Mouse (Mus musculus) spleen, postnatal 14 days (tissue): ENCODE data around the gene Scfd2.

Experiments used
- DNase-seq, 2 experiments: peaks; one replicate each; pipeline ENCODE4 v3.0.0; 2021 to 2022; ENCODE audit warnings: low spot score in 2 of 2

The Scfd2 gene

DNA sequence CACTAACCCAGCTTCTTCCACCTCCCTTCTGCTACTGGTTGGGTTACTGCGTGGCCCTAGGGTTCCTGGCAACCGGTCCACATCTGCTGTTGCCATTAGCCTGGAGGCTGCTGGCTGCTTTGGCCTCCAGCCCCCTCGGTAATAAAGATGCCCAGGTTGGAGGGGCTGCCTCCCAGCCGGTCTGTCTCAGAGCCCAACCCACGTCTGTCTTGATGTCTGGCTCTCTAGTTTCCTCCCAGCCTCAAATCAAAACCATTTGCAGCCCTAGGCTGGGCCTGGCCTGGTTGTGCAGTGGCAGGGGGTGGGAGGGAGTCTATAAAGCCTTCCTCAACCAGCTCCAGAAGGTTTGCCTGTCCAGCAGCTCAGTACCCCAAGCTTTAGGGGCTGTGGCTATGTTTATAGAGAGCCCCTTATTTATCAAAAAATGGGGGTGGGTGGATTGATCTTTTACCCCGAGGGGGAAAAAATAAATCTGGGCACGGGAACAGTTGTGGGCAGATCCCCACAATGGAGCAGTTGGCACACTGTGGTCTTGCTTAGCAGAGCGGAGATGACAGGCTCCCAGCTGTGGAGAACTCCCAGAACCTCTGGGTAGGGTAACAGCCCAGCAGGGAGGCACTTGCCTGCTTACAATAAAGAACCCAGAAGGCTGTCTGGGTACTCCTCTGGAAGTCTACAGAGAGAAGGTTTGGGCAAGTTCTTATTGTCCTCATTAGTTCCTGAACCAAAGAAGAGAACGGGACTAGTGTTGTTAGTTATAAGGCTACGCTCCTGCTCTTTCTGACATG, 329.8 kb downstream of the Scfd2 start:
- no peak for DNase-seq

GRCm38 (mm10) chr5:74200481-74200880, 331.1 kb downstream of the Scfd2 start:
- no peak for DNase-seq

GRCm38 (mm10) chr5:74199793-74200192, 331.8 kb downstream of the Scfd2 start:
- no peak for DNase-seq

DNA sequence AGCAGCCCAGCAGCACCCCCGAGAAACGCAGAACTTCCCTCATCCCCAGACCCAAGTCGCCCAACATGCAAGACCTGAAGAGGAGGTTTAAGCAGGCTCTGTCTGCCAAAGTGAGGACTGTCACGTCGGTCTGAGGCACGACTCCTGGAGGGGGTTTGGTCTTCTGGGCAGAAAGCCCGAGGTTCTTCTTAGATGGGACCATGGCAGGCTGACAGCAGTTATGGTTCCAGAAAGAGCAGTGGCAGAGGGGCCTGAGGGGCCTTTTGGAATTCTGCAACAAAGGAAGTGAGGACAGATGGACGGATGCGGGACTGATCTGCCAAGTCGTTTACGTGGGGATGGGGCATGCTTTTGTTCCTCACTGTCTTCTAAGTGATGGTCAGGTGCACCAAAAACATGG, 333.1 kb downstream of the Scfd2 start:
- DNase-seq, result no peak

DNA sequence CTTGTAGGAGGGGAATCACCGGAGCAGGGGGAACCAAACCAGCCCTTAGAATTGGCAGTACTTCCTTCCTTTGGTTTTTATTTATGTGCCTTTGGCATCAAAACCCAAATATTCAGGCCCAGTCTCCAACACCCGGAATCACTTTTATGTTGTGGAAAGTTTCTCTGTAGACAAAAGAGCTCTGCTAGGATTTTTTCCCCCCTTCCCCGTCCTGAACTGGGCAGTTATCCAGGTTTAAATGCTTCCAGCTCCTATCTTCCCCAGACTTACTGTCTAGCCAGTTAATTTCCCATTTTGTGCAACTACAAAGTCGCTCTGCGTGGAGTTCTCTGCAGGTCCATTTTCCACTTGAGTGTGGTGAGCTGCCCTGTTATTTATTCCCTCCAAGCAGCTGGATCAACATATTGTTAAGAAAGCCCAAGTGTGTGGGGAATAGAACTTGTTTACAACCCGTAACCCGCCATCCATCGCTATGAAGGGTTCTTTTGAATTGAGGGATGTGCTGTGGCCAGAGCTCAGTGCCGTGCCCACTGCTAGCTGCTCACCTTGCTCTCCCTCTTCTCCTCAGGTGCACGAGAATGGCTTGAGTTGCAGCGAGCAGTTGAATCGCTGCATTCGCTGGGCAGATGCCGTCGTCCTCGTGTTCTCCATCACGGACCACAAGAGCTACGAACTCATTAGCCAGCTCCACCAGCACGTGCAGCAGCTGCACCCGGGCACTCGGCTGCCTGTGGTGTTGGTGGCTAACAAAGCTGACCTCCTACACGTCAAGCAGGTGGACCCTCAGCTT, 333.8 kb downstream of the Scfd2 start:
- DNase-seq, result no peak

- DNase-seq, result no peak
These were observed 335.3 kb downstream of the Scfd2 start for GRCm38 (mm10) chr5:74196307-74196618.

- DNase-seq, result no peak
These were observed 335.8 kb downstream of the Scfd2 start for GRCm38 (mm10) chr5:74195614-74196306.

DNA sequence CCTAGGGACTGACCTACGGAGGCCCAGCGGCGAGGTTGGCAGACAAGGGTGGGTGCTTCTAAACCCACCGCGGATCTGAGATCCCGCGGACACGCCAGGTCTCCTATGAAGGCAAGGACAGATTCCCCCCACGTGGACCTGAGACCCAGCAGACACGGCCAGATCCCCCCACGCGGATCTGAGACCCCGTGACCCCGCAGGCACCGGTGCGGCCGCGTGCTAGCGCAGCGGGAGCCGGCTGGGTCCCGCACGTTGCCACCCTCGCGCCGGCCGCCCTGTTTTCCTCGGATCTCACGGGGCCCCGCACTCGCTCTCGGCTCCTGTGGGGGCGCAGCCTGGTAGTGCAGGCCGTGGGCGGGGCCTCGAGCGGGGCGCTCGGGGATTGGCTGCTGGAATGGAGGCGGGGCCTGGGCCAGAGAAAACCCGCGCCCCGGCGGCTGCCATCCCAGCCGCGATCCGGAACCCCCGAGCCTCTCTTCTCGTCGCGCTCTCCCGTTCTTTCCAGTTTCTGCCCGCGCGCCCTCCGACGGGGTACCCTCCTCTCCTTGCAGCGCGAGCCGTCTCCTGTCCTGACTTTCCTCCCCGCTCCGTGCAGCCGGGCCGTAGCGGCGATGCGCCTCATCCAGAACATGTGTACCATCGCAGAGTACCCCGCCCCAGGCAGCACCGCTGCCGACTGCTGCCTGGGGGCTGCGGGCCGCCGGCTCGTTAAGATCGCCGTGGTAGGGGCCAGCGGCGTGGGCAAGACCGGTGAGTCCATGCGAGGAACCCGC, 336.5 kb downstream of the Scfd2 start, which contains the start of gene Rasl11b:
Rasl11b (plus strand) TSS at position 446 of the 773 bp plus-strand sequence.
- DNase-seq, result peak; percentile 75 to 79

- DNase-seq, result no peak
These were observed 337.3 kb downstream of the Scfd2 start for GRCm38 (mm10) chr5:74194027-74194840.

- DNase-seq, result no peak
These were observed 337.9 kb downstream of the Scfd2 start for GRCm38 (mm10) chr5:74193626-74194025.

DNA sequence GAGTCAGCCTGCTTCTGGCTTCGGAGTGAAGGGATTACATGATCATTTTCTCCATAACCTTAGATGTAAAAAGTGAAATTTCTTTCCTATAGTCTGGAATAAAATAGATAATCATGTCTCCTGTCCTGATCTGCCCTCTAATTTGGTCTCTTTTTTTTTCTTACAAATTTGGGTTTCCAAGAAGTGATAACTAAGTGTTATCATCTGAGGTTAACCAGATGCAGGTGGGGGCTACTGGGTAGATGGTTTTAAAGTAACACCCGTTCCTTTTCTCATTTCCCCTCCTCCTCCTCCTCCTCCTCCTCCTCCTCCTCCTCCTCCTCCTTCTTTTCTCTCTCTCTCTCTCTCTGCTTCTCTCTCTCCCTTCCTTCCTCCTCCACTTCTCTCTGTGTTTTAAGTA, 338.6 kb downstream of the Scfd2 start:
- no peak for DNase-seq

GRCm38 (mm10) chr5:74190911-74191310, 340.6 kb downstream of the Scfd2 start:
- DNase-seq, result no peak

DNA sequence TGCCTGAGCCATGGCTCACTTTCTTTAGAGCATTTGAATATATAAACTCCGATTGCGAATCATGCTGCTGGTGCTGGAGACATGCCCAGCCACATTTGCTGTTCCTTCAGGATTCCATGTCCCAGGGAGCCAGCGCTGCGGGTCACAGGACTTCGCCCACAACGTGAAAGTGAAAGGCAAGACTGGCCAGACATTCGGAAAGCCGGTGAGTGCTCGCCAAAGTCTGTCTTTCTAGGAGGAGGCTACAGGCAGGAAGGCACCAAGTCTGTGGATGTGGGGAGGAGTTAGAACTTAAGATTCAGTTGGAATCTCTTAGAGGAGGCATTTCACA, 341.4 kb downstream of the Scfd2 start:
- no peak for DNase-seq

DNA sequence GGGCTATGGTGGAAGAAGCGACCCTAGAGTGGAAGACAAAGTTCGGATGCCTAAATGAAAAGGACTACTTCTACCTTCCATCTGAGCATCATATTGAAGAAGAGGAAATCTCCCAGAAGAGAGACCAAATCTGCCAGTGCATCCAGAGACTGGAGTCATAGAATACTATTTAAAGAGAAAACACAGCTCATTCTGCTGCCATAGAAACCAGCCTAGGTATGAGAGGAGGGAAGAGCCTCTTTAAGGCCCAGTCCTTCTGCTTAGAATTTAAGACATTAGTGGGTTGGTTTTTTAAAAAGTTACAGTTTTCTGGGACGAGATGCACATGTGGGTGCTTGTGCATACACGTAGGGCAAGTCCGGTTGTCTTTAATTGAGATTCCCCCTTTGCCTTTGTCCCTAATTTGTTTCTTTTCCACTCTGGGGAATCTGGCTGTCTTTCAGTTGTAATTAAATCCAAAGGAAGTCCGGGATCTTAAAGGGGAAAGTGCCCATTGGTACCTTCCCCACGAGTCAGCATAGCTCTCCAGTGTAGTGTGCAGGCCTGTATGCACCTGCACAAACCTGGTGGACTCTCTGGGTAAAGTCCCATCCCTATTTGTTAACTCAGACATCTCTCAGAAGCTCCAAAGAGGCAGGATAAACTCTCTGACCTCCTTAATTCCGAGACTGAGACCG, 341.9 kb downstream of the Scfd2 start:
- DNase-seq, result no peak

DNA sequence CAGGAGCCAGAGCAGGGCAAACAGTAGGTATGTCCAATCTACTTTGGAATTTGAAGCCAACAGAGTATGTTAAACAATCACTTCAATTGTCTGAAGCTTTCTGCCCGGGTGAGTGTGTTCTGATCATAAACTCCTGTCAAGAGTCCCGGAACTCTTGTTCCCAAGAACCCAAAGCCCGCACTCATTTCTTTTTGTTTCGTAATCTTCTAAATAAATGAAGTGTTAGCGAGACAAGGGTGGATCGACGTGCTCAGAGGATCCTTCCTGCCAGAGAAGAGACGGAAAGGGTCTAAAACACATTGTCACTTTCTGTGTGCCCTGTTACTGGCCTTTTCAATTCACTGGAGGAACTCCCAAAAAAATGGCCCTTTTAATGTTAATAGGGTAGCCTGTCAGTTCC, 342.7 kb downstream of the Scfd2 start:
- no peak for DNase-seq

DNA sequence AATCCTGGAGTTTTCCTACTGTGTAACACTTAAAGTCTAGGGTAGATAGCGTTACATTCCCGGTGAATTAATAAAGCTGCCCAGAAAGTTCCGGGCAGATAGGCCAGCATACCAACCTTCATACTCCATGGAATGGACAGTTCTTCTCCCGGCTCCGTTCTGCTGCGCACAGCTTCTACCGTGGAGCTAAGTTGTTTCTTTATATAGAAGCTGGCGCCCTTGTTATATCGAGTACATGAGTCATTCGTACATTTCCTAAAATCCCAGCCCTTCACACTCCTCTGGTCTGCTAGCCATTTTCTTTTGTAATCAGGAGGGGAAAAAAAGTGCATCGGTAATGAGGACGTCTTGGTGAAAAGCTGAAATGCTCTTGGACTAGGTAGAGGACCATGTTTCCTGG, 343.5 kb downstream of the Scfd2 start:
- DNase-seq, result no peak

DNA sequence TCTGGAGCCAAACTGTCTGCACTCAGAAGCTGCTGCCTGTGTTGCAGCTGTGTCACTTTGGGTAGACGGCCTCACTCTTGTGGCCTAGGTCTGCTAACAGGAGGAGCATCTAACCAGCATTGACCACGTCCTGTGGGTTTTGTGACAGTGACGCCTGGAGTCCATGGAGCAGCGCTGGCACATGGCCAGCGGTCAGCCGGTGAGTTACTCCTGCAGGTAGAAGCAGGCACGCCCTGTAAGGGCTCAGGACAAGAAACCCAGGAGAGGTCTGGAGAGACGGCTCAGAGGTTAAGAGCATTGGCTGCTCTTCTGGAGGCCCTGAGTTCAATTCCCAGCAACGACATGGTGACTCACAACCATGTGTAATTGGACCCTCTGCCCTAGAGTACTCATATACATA, 347.0 kb downstream of the Scfd2 start:
- no peak for DNase-seq

GRCm38 (mm10) chr5:74183118-74183517, 348.4 kb downstream of the Scfd2 start:
- DNase-seq, result no peak

GRCm38 (mm10) chr5:74180216-74180615, 351.3 kb downstream of the Scfd2 start:
- DNase-seq, result no peak

DNA sequence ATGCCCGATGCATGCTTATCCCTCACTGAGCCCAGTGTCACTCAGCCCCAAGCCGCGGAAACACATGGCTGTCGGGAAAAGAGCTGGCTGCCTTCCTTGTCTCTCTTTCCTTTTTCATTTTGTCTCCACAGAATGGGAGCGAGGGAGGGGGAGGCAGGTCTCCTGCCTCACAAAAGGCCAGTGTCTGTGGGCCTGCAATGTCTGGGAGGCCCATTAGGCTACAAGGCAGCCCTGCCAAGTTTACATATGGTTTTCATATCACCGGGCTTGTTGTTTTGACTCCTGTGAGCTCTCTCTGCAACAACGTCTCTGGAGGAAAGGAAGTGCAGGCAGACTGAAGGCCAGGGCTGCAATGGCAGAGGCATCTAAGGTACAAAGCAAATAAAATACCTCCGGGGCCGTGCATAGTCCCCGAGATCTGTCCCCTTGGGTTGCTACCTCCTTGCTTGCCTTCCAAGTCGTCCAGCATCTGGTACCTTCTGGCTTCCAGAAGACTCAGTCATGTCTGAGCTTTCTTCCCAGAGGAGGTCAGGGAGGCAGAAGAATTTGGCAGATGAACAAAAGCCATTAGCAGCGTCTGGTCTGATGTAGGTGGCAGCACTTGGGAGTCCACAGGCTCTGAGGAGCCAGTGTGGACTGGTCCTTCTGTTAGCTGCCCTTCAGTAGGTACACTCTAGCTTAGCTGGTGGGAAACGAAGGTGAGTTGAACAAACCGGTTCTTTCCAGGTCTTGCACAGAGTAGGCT, 355.9 kb downstream of the Scfd2 start:
- DNase-seq, result no peak
